ENCODE assay signal across 13 mouse cellular contexts in the genomic region with DNA sequence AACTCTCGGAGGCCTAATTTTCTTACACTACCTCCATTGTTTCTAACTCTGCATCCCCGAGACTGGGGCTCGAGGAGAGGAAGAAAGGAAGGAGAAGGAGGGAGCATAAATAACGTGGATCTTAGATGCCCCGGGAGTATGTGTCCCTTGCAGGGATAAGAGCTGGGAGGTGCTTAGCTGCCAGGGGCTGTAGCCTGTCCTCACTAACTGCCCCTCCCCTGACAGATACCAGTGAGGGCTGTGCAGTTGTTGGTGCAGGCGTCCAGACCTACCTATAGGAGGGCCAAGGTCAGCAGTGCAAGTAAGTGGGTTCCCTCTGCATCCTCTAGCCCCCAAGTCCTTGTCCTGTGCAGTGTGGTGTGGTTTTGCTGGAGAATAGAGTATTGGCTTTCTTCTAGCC. TPM values are rescaled to one million over a fixed set of nuclear protein-coding genes. Genes with fewer than 3 reads are reported as not detected.
DNase-seq lines count a peak whose midpoint lies in the region; ATAC-seq and TF ChIP-seq lines count a peak whose summit lies in the region.
"Had no signal": no experiment of that assay in that cellular context is flagged by ENCODE, and none has a peak within 500 bp of the region (broad histone marks: within the 10 kb centered on the region; RNA-seq: fewer than 3 reads in every experiment).

No protein-coding gene starts in this region.

- H3K27me3 ChIP-seq in kidney, adult 2 months (replicated peaks; ENCODE audit: control insufficient read depth, insufficient read depth, low read length): peaks cover 7% of the 10 kb centered on the region; the same call in 1 of the 2 replicates
- peaks cover 82% of the 10 kb centered on the region for H3K27me3 ChIP-seq in embryonic facial prominence, embryonic 12.5 days
- peaks cover 43% of the 10 kb centered on the region for H3K27me3 ChIP-seq in hindbrain, embryonic 14.5 days (ENCODE audit: control insufficient read depth, insufficient read depth, low read length)
- H3K27me3 ChIP-seq in neural tube, embryonic 11.5 days (ENCODE audit: control insufficient read depth, insufficient read depth, low read length): peaks cover 72% of the 10 kb centered on the region

- H3K4me2 ChIP-seq in embryonic facial prominence, embryonic 12.5 days (replicated peaks): peak overlapping the region; percentile 97
- peak overlapping the region; percentile 66 for H3K4me2 ChIP-seq in hindbrain, embryonic 14.5 days (replicated peaks)
- H3K4me2 ChIP-seq in neural tube, embryonic 11.5 days (ENCODE audit: low read depth): peak overlapping the region; percentile 87
- H3K4me2 ChIP-seq: liver, embryonic 15.5 days had no signal

- H3K4me3 ChIP-seq in kidney, adult 2 months (ENCODE audit: insufficient read depth, low read depth, low read length): peak overlapping the region; percentile 45
- peak overlapping the region; percentile 56 for H3K4me3 ChIP-seq in embryonic facial prominence, embryonic 12.5 days
- peak overlapping the region; percentile 65 for H3K4me3 ChIP-seq in hindbrain, embryonic 14.5 days (replicated peaks; ENCODE audit: low read length)
- H3K4me3 ChIP-seq in neural tube, embryonic 11.5 days (ENCODE audit: low read depth, low read length): peak overlapping the region; percentile 69
- H3K4me3 ChIP-seq: liver, embryonic 15.5 days had no signal

- no peak overlapping the region for H3K9ac ChIP-seq in embryonic facial prominence, embryonic 12.5 days
- H3K9ac ChIP-seq in hindbrain, embryonic 14.5 days: peak overlapping the region; percentile 76
- peak overlapping the region; percentile 63 for H3K9ac ChIP-seq in neural tube, embryonic 11.5 days (ENCODE audit: low read length)
- H3K9ac ChIP-seq: liver, embryonic 15.5 days had no signal

- no peak for DNase-seq in kidney, adult 2 months
- no peak for DNase-seq in kidney, postnatal 4 days
- DNase-seq in hindbrain, embryonic 14.5 days (ENCODE audit: low spot score): peak; percentile 29
- DNase-seq in neural tube, embryonic 11.5 days (ENCODE audit: low spot score): no peak
- no peak for DNase-seq in layer of hippocampus, postnatal 36 days
- DNase-seq in layer of hippocampus, postnatal 25 days (ENCODE audit: extremely low spot score in 1 of 2, low spot score in 1 of 2): no peak
- DNase-seq: adrenal gland, postnatal 10 days; kidney, postnatal 14 days had no signal

- 14% methylated on average over 6 of the region's 6 CpGs for WGBS in kidney, adult 2 months
- WGBS in embryonic facial prominence, embryonic 12.5 days: 11% methylated on average over 6 of the region's 6 CpGs
- 16% methylated on average over 6 of the region's 6 CpGs for WGBS in hindbrain, embryonic 14.5 days
- 8% methylated on average over 6 of the region's 6 CpGs for WGBS in neural tube, embryonic 11.5 days

- TF ChIP-seq CTCF in kidney, adult 2 months (conservative IDR thresholded peaks at IDR 0.05; ENCODE audit: insufficient read depth, insufficient read length, low read depth, low read length): no peak

- no peak overlapping the region for H3K27ac ChIP-seq in kidney, adult 2 months (ENCODE audit: insufficient read depth, low read depth, low read length)
- H3K27ac ChIP-seq in embryonic facial prominence, embryonic 12.5 days: no peak overlapping the region
- peak overlapping the region; percentile 88 for H3K27ac ChIP-seq in hindbrain, embryonic 14.5 days
- H3K27ac ChIP-seq in neural tube, embryonic 11.5 days (ENCODE audit: low read depth, low read length): no peak overlapping the region
- H3K27ac ChIP-seq: liver, embryonic 15.5 days had no signal

- no peaks in the 10 kb centered on the region for H3K36me3 ChIP-seq in kidney, adult 2 months (ENCODE audit: control insufficient read depth, insufficient read depth, low read length)
- no peaks in the 10 kb centered on the region for H3K36me3 ChIP-seq in embryonic facial prominence, embryonic 12.5 days
- 0 out of 2 replicates have a peak, but pooled peaks cover 9% of the 10 kb centered on the region for H3K36me3 ChIP-seq in hindbrain, embryonic 14.5 days (replicated peaks; ENCODE audit: control insufficient read depth, insufficient read depth)
- no peaks in the 10 kb centered on the region; the same call in 1 of the 2 replicates for H3K36me3 ChIP-seq in neural tube, embryonic 11.5 days (ENCODE audit: control insufficient read depth, insufficient read depth, low read length)
- H3K36me3 ChIP-seq: liver, embryonic 15.5 days had no signal

- no peak for TF ChIP-seq POLR2A in kidney, adult 2 months (IDR thresholded peaks at IDR 0.05; ENCODE audit: low read depth, low read length)

- ATAC-seq in embryonic facial prominence, embryonic 12.5 days (ENCODE audit: insufficient number of reproducible peaks, insufficient read depth, low FRiP score, low TSS enrichment): no peak
- ATAC-seq in hindbrain, embryonic 14.5 days (ENCODE audit: low FRiP score): no peak
- no peak for ATAC-seq in neural tube, embryonic 11.5 days (ENCODE audit: insufficient read depth, low FRiP score, low TSS enrichment)

- H3K4me1 ChIP-seq in kidney, adult 2 months (ENCODE audit: control insufficient read depth, insufficient read depth, low read length): no peaks in the 10 kb centered on the region
- peaks cover 12% of the 10 kb centered on the region; the same call in 1 of the 2 replicates for H3K4me1 ChIP-seq in embryonic facial prominence, embryonic 12.5 days
- peaks cover 18% of the 10 kb centered on the region; the same call in 1 of the 2 replicates for H3K4me1 ChIP-seq in hindbrain, embryonic 14.5 days (replicated peaks; ENCODE audit: control insufficient read depth, insufficient read depth, low read length)
- H3K4me1 ChIP-seq in neural tube, embryonic 11.5 days (ENCODE audit: control insufficient read depth, insufficient read depth, low read length): peaks cover 34% of the 10 kb centered on the region

- H3K9me3 ChIP-seq in embryonic facial prominence, embryonic 12.5 days: no peaks in the 10 kb centered on the region
- H3K9me3 ChIP-seq in hindbrain, embryonic 14.5 days (ENCODE audit: control insufficient read depth, low read length): no peaks in the 10 kb centered on the region
- no peaks in the 10 kb centered on the region for H3K9me3 ChIP-seq in neural tube, embryonic 11.5 days (ENCODE audit: control insufficient read depth, low read length)
- H3K9me3 ChIP-seq: liver, embryonic 15.5 days had no signal

RNA-seq across cellular contexts. Expression of a gene that starts 3.7 kb away (rescaled TPM):
- polyA plus RNA-seq in kidney, adult 2 months (2012; rRNA removed): 17.6 and 21.9 TPM in 2 replicates
- 10.0 and 14.1 TPM in 2 replicates for polyA plus RNA-seq in embryonic facial prominence, embryonic 12.5 days (2016; fragmentation: Nextera tagmentation; extraction: Ambion mirVana)
- 23.4 and 31.8 TPM in 2 replicates for polyA plus RNA-seq in hindbrain, embryonic 14.5 days (2014; fragmentation: Nextera tagmentation; extraction: Ambion mirVana)
- polyA plus RNA-seq in neural tube, embryonic 11.5 days (2014; fragmentation: Nextera tagmentation; extraction: Ambion mirVana): 19.6 and 21.9 TPM in 2 replicates
- total RNA-seq in layer of hippocampus, postnatal 36 days (2021): not detected
- not detected for total RNA-seq in layer of hippocampus, postnatal 25 days (2021)
- total RNA-seq: common myeloid progenitor, adult 5-6 weeks; MEL; neutrophil, adult 5-6 weeks had no signal
- polyA plus RNA-seq: liver, embryonic 15.5 days had no signal
